Mouse (Mus musculus) ES-Bruce4 (cell line): ENCODE measurements at regions not wholly inside any gene's neighbourhood (a gene's known extent, or its start where the extent isn't known, plus 50 kb on each side); places are given as distances from the start of the nearest gene placed in this dataset.

Experiments used
- CTCF ChIP-seq: IDR thresholded peaks from one replicate; pipeline ENCODE4 v1.8.1; 2011; ENCODE audit warnings: low read depth, low read length
- EP300 ChIP-seq: IDR thresholded peaks from 2 replicates; pipeline ENCODE4 v1.6.1; 2011; ENCODE audit warnings: low read depth, low read length; ENCODE audit not compliant: insufficient read depth

DNA sequence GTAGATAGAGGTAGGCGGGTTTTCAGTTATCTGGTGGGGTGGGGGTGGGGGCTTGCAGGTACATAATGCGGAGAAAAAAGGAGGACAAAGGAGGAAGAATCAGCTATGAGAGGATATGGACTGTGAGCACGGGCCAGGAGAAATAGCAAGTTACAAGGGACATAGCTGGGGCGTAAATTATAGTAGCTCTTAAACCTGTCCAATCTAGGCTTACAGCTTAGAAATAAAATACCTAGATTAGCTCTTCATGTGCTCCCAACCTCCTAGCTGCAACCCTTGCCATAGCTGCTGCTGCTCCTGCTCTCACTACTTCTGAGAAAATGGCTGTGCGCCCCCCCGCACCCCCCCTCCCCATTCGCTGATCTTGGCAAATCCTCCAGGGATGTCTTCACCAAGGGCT, 161.0 kb downstream of the AI429214 start:
- TF ChIP-seq CTCF (no peak), EP300 (no peak)
